Comparison of ENCODE assay signal across 11 mouse cellular contexts in genomic region chr8:116111168-116111567, GRCm38 (mm10).
DNase-seq lines count a peak whose midpoint lies in the region; ATAC-seq and TF ChIP-seq lines count a peak whose summit lies in the region.
"Had no signal": no experiment of that assay in that cellular context is flagged by ENCODE, and none has a peak within 500 bp of the region (broad histone marks: within the 10 kb centered on the region; RNA-seq: fewer than 3 reads in every experiment).

No protein-coding gene starts in this region.

- WGBS in hindbrain, postnatal 0 days = 53% methylated on average over 12 of the region's 12 CpGs
- WGBS in hindbrain, embryonic 12.5 days = 60% methylated on average over 12 of the region's 12 CpGs
- 25% methylated on average over 12 of the region's 12 CpGs for WGBS in intestine, embryonic 15.5 days
- WGBS in midbrain, embryonic 15.5 days = 33% methylated on average over 12 of the region's 12 CpGs

- peak; percentile 5 for DNase-seq in hindbrain, postnatal 0 days (ENCODE audit: low spot score)
- DNase-seq in brain, adult 2 months (ENCODE audit: low read depth, low spot score) = peak; percentile 68
- DNase-seq in spleen, adult 18-20 months = no peak
- no peak for DNase-seq in spleen, postnatal 4 days (ENCODE audit: low spot score in 2 of 2)
- no peak for DNase-seq in cerebellum, postnatal 14 days
- DNase-seq: liver; thymus, adult 2 months had no signal

- peaks cover 7% of the 10 kb centered on the region; the same call in 1 of the 2 replicates for H3K4me1 ChIP-seq in hindbrain, postnatal 0 days (ENCODE audit: insufficient read depth, low read length)
- no peaks in the 10 kb centered on the region for H3K4me1 ChIP-seq in hindbrain, embryonic 12.5 days
- peaks cover 26% of the 10 kb centered on the region for H3K4me1 ChIP-seq in intestine, embryonic 15.5 days (replicated peaks)
- H3K4me1 ChIP-seq in midbrain, embryonic 15.5 days = peaks cover 11% of the 10 kb centered on the region; the same call in 1 of the 2 replicates

- no peak overlapping the region for H3K9ac ChIP-seq in hindbrain, postnatal 0 days (replicated peaks; ENCODE audit: low read length)
- no peak overlapping the region for H3K9ac ChIP-seq in hindbrain, embryonic 12.5 days
- no peak overlapping the region for H3K9ac ChIP-seq in intestine, embryonic 15.5 days
- H3K9ac ChIP-seq in midbrain, embryonic 15.5 days = no peak overlapping the region

- H3K9me3 ChIP-seq in hindbrain, postnatal 0 days (ENCODE audit: low read length) = no peaks in the 10 kb centered on the region
- H3K9me3 ChIP-seq in hindbrain, embryonic 12.5 days (replicated peaks) = no peaks in the 10 kb centered on the region
- no peaks in the 10 kb centered on the region for H3K9me3 ChIP-seq in intestine, embryonic 15.5 days
- no peaks in the 10 kb centered on the region for H3K9me3 ChIP-seq in midbrain, embryonic 15.5 days

- H3K4me3 ChIP-seq in hindbrain, postnatal 0 days (ENCODE audit: low read length) = no peak overlapping the region
- no peak overlapping the region for H3K4me3 ChIP-seq in hindbrain, embryonic 12.5 days
- H3K4me3 ChIP-seq in intestine, embryonic 15.5 days (replicated peaks) = no peak overlapping the region
- H3K4me3 ChIP-seq in midbrain, embryonic 15.5 days = no peak overlapping the region

- H3K27me3 ChIP-seq in hindbrain, postnatal 0 days (ENCODE audit: insufficient read depth, low read length) = peaks cover 5% of the 10 kb centered on the region; the same call in 1 of the 2 replicates
- peaks cover 7% of the 10 kb centered on the region; the same call in 1 of the 2 replicates for H3K27me3 ChIP-seq in hindbrain, embryonic 12.5 days
- no peaks in the 10 kb centered on the region for H3K27me3 ChIP-seq in intestine, embryonic 15.5 days (replicated peaks)
- peaks cover 8% of the 10 kb centered on the region; the same call in 1 of the 2 replicates for H3K27me3 ChIP-seq in midbrain, embryonic 15.5 days (replicated peaks)

- ATAC-seq in hindbrain, postnatal 0 days = no peak
- ATAC-seq in hindbrain, embryonic 12.5 days (ENCODE audit: low FRiP score) = no peak
- peak; percentile 38; the same call in 1 of the 2 replicates for ATAC-seq in intestine, embryonic 15.5 days
- no peak for ATAC-seq in midbrain, embryonic 15.5 days (replicated peaks)
- ATAC-seq: CD4-positive, CD25-positive, alpha-beta regulatory T cell, adult 4 months had no signal

- H3K36me3 ChIP-seq in hindbrain, postnatal 0 days (ENCODE audit: insufficient read depth, low read length) = no peaks in the 10 kb centered on the region
- no peaks in the 10 kb centered on the region for H3K36me3 ChIP-seq in hindbrain, embryonic 12.5 days
- no peaks in the 10 kb centered on the region for H3K36me3 ChIP-seq in intestine, embryonic 15.5 days
- H3K36me3 ChIP-seq in midbrain, embryonic 15.5 days (replicated peaks) = no peaks in the 10 kb centered on the region

- H3K27ac ChIP-seq in hindbrain, postnatal 0 days = no peak overlapping the region
- H3K27ac ChIP-seq in hindbrain, embryonic 12.5 days = no peak overlapping the region
- peak overlapping the region; percentile 22; the same call in 1 of the 2 replicates for H3K27ac ChIP-seq in intestine, embryonic 15.5 days
- no peak overlapping the region for H3K27ac ChIP-seq in midbrain, embryonic 15.5 days

- no peak for TF ChIP-seq CTCF in hindbrain, postnatal 0 days (IDR thresholded peaks at IDR 0.05; ENCODE audit: low read depth)

- no peak overlapping the region for H3K4me2 ChIP-seq in hindbrain, postnatal 0 days (ENCODE audit: low read depth, low read length)
- H3K4me2 ChIP-seq in hindbrain, embryonic 12.5 days (replicated peaks) = no peak overlapping the region
- peak overlapping the region; percentile 36 for H3K4me2 ChIP-seq in intestine, embryonic 15.5 days (replicated peaks)
- peak overlapping the region; percentile 26 for H3K4me2 ChIP-seq in midbrain, embryonic 15.5 days

Comparison
In these comparisons a context has a peak if more than half of its experiments do, and no peak if none do; other contexts are left out.
1. DNase-seq: peak in hindbrain, postnatal 0 days (single experiment) and brain, adult 2 months (single experiment); none in spleen, adult 18-20 months (0 of 2), spleen, postnatal 4 days (0 of 2) and cerebellum, postnatal 14 days (0 of 2).
2. H3K4me2 ChIP-seq: peak in intestine, embryonic 15.5 days (single experiment) and midbrain, embryonic 15.5 days (single experiment); none in hindbrain, postnatal 0 days (single experiment) and hindbrain, embryonic 12.5 days (single experiment).